Mouse (Mus musculus) CH12.LX (cell line): Measurements from ENCODE around the gene Tomm6.

ENCODE experiments used
- CTCF ChIP-seq, 2 experiments: IDR thresholded peaks in 1 of 2; conservative IDR thresholded peaks in 1 of 2; 2 replicates each; pipeline ENCODE4 v1.5.1; 2011 to 2012; ENCODE audit warnings: low read depth in 2 of 2, low read length in 2 of 2, improper control_type of control experiment in 1 of 2, inconsistent platforms in 1 of 2, mild to moderate bottlenecking in 1 of 2, moderate library complexity in 1 of 2
- EP300 ChIP-seq: IDR thresholded peaks from 2 replicates; pipeline ENCODE4 v1.6.1; 2011; ENCODE audit warnings: low read length, improper control_type of control experiment
- KAT2A ChIP-seq: IDR thresholded peaks from 2 replicates; pipeline ENCODE4 v1.6.1; 2012; ENCODE audit warnings: low read length, improper control_type of control experiment, inconsistent platforms; ENCODE audit not compliant: insufficient replicate concordance
- POLR2AphosphoS2 ChIP-seq: IDR thresholded peaks from 2 replicates; pipeline ENCODE4 v1.6.1; 2011; ENCODE audit warnings: low read depth, low read length, improper control_type of control experiment

GRCm38 (mm10) chr17:47658741-47659243, 29.4 kb downstream of the Tomm6 start:
- TF ChIP-seq POLR2AphosphoS2 (no peak), EP300 (no peak), CTCF (conservative IDR thresholded peaks at IDR 0.05 in 1 of 2, IDR thresholded peaks at IDR 0.05 in 1 of 2; ENCODE audit: low read depth in 2 of 2, low read length in 2 of 2) (no peak), KAT2A (no peak)
